Mouse (Mus musculus) CH12.LX (cell line): ENCODE data around the gene Mipep. TPM values are rescaled to one million over a fixed set of nuclear protein-coding genes. Genes with fewer than 3 reads are reported as not detected.

Experiments used
- DNase-seq: peaks from one replicate; pipeline ENCODE4 v3.0.0-alpha.2; 2013; ENCODE audit errors: extremely low read depth
- H3K27ac ChIP-seq: 2 replicates; pipeline ENCODE4 v1.5.1; 2012; ENCODE audit warnings: low read depth, mild to moderate bottlenecking, control low read depth, moderate library complexity; ENCODE audit not compliant: insufficient read depth
- H3K27me3 ChIP-seq: replicated peaks from 2 replicates; pipeline ENCODE3; 2012; ENCODE audit warnings: inconsistent platforms
- H3K36me3 ChIP-seq, 2 experiments: replicated peaks in 1 of 2; 2 replicates each; pipeline versions ENCODE3 to v1.6.1; 2012; ENCODE audit warnings: inconsistent platforms in 1 of 2, low read length in 1 of 2, mild to moderate bottlenecking in 1 of 2, mixed read lengths in 1 of 2, moderate library complexity in 1 of 2; ENCODE audit not compliant: control insufficient read depth in 1 of 2, insufficient read depth in 1 of 2
- H3K4me1 ChIP-seq, 2 experiments: 2 replicates each; pipeline ENCODE4 v1.6.1; 2012; ENCODE audit warnings: inconsistent platforms in 1 of 2, moderate library complexity in 1 of 2; ENCODE audit not compliant: insufficient read depth in 2 of 2, control insufficient read depth in 1 of 2
- H3K4me2 ChIP-seq: 2 replicates; pipeline ENCODE4 v1.6.1; 2012; ENCODE audit warnings: low read depth, mild to moderate bottlenecking, control low read depth; ENCODE audit not compliant: poor library complexity, insufficient read depth, severe bottlenecking
- H3K4me3 ChIP-seq, 3 experiments: fragments of 150-350 bp in 1 of 3; sonication (generic) in 1 of 3; replicated peaks in 1 of 3; 2 replicates each; pipeline versions ENCODE3 to v1.5.1; 2011 to 2012; ENCODE audit warnings: low read depth in 2 of 3, low read length in 2 of 3, mild to moderate bottlenecking in 2 of 3, moderate library complexity in 2 of 3, control low read depth in 1 of 3, improper control_type of control experiment in 1 of 3, inconsistent platforms in 1 of 3, mixed read lengths in 1 of 3; ENCODE audit not compliant: poor library complexity in 1 of 3
- H3K79me2 ChIP-seq: replicated peaks from 2 replicates; pipeline ENCODE4 v1.6.1; 2012; ENCODE audit warnings: mild to moderate bottlenecking, moderate library complexity; ENCODE audit not compliant: control insufficient read depth, poor library complexity, insufficient read depth, severe bottlenecking; ENCODE audit errors: extremely low read depth
- H3K9ac ChIP-seq: 2 replicates; pipeline ENCODE4 v1.6.1; 2012; ENCODE audit warnings: low read depth, mild to moderate bottlenecking, control low read depth, moderate library complexity; ENCODE audit not compliant: insufficient read depth
- H3K9me3 ChIP-seq: replicated peaks from 2 replicates; pipeline ENCODE3; 2012; ENCODE audit warnings: low read length, inconsistent platforms, mixed read lengths
- CHD2 ChIP-seq: IDR thresholded peaks from 2 replicates; pipeline ENCODE4 v1.6.1; 2011; ENCODE audit warnings: low read length, improper control_type of control experiment
- E2F4 ChIP-seq: IDR thresholded peaks from 2 replicates; pipeline ENCODE4 v1.6.1; 2011; ENCODE audit warnings: low read depth, low read length, improper control_type of control experiment; ENCODE audit not compliant: insufficient replicate concordance
- ELF1 ChIP-seq: IDR thresholded peaks from 2 replicates; pipeline ENCODE4 v1.6.1; 2014; ENCODE audit warnings: low read depth, mild to moderate bottlenecking, inconsistent platforms, low read length, improper control_type of control experiment
- HCFC1 ChIP-seq: IDR thresholded peaks from 2 replicates; pipeline ENCODE4 v1.6.1; 2012; ENCODE audit warnings: low read depth, mild to moderate bottlenecking, inconsistent platforms, low read length, improper control_type of control experiment
- IRF4 ChIP-seq: IDR thresholded peaks from 2 replicates; pipeline ENCODE4 v1.6.1; 2014; ENCODE audit warnings: low read depth, mild to moderate bottlenecking, inconsistent platforms, low read length, improper control_type of control experiment
- JUND ChIP-seq: conservative IDR thresholded peaks from 2 replicates; pipeline ENCODE4 v1.6.1; 2011; ENCODE audit warnings: low read depth, low read length, improper control_type of control experiment
- KAT2A ChIP-seq: IDR thresholded peaks from 2 replicates; pipeline ENCODE4 v1.6.1; 2012; ENCODE audit warnings: low read length, improper control_type of control experiment, inconsistent platforms; ENCODE audit not compliant: insufficient replicate concordance
- MAX ChIP-seq: IDR thresholded peaks from 2 replicates; pipeline ENCODE4 v1.6.1; 2011; ENCODE audit warnings: low read length, improper control_type of control experiment
- MAZ ChIP-seq: IDR thresholded peaks from 2 replicates; pipeline ENCODE4 v1.6.1; 2012; ENCODE audit warnings: low read depth, mild to moderate bottlenecking, inconsistent platforms, low read length, improper control_type of control experiment, moderate library complexity
- MYC ChIP-seq: IDR thresholded peaks from 2 replicates; pipeline ENCODE4 v1.6.1; 2011; ENCODE audit warnings: low read depth, mild to moderate bottlenecking, improper control_type of control experiment, low read length
- NRF1 ChIP-seq: IDR thresholded peaks from 2 replicates; pipeline ENCODE4 v1.6.1; 2014; ENCODE audit warnings: low read depth, mild to moderate bottlenecking, inconsistent platforms, low read length, improper control_type of control experiment, moderate library complexity
- POLR2A ChIP-seq: IDR thresholded peaks from 2 replicates; pipeline ENCODE4 v1.6.1; 2011; ENCODE audit warnings: low read depth, mild to moderate bottlenecking, improper control_type of control experiment, low read length
- POLR2AphosphoS2 ChIP-seq: IDR thresholded peaks from 2 replicates; pipeline ENCODE4 v1.6.1; 2011; ENCODE audit warnings: low read depth, low read length, improper control_type of control experiment
- RAD21 ChIP-seq: IDR thresholded peaks from 2 replicates; pipeline ENCODE4 v1.6.1; 2011; ENCODE audit warnings: low read depth, mild to moderate bottlenecking, low read length, improper control_type of control experiment, moderate library complexity
- SMC3 ChIP-seq: IDR thresholded peaks from 2 replicates; pipeline ENCODE4 v1.6.1; 2011; ENCODE audit warnings: low read depth, low read length, improper control_type of control experiment
- TBP ChIP-seq: conservative IDR thresholded peaks from 2 replicates; pipeline ENCODE4 v1.6.1; 2011; ENCODE audit warnings: low read depth, low read length, improper control_type of control experiment
- TCF12 ChIP-seq: IDR thresholded peaks from 2 replicates; pipeline ENCODE4 v1.6.1; 2014; ENCODE audit warnings: low read depth, mild to moderate bottlenecking, inconsistent platforms, low read length, improper control_type of control experiment
- ZC3H11A ChIP-seq: IDR thresholded peaks from 2 replicates; pipeline ENCODE4 v1.6.1; 2012; ENCODE audit warnings: low read depth, mild to moderate bottlenecking, inconsistent platforms, low read length, improper control_type of control experiment
- ZMIZ1 ChIP-seq: IDR thresholded peaks from 2 replicates; pipeline ENCODE4 v1.6.1; 2012; ENCODE audit warnings: low read depth, mild to moderate bottlenecking, inconsistent platforms, low read length, improper control_type of control experiment
- dilution Hi-C: fragments of 300-500 bp; cut with MboI; formaldehyde crosslinking; loops from 2 replicates; pipeline ENCODE4 v1.14.3; 2020; ENCODE audit warnings: low sequenced_read_pairs; ENCODE audit not compliant: extremely low pct_unique_long_range_greater_than_20kb, extremely low pct_ligation_motif_present
- in situ Hi-C: fragments of 300-500 bp; cut with MboI; formaldehyde crosslinking; loops from 3 replicates; pipeline ENCODE4 v1.14.3; 2019; ENCODE audit warnings: low sequenced_read_pairs, low pct_ligation_motif_present, low pct_unique_long_range_greater_than_20kb, mixed read lengths
- polyA plus RNA-seq: library from polyadenylated mRNA; unstranded; fragments of >175 nt; gene quantifications from 2 replicates; pipeline ENCODE4 v1.2.1, GENCODE M21; 2012; ENCODE audit warnings: low read depth; ENCODE audit not compliant: insufficient read length
- total RNA-seq, 2 experiments: library from RNA; depleted of rRNA; stranded (reverse); fragments of 300-350 nt in 1 of 2; fragments of >200 nt in 1 of 2; gene quantifications; 2 replicates each; pipeline ENCODE4 v1.2.3; 2012 to 2014

Mipep gene
- total and polyA plus RNA-seq, 3 experiments = 33.1 to 37.2 (median 36.6) TPM

GRCm38 (mm10) chr14:60752892-60753800 lies 31.2 kb upstream of the Mipep start:
- Histone ChIP-seq H3K27ac (no peak overlapping the region), H3K36me3 (peaks cover 82 to 88% of the 10 kb centered on the region in 2 experiments)

GRCm38 (mm10) chr14:60753801-60754126 lies 30.6 kb upstream of the Mipep start:
- DNase-seq = no peak
- Histone ChIP-seq H3K27ac (no peak overlapping the region), H3K36me3 (peaks cover 85 to 91% of the 10 kb centered on the region in 2 experiments), H3K4me2 (no peak overlapping the region), H3K9ac (no peak overlapping the region), H3K9me3 (no peaks in the 10 kb centered on the region), H3K79me2 (no peaks in the 10 kb centered on the region), H3K27me3 (no peaks in the 10 kb centered on the region), H3K4me1 (no peaks in the 10 kb centered on the region), H3K4me3 (no peak overlapping the region)
- no peak for TF ChIP-seq IRF4
- no peak for TF ChIP-seq ELF1
- no peak for TF ChIP-seq E2F4
- TF ChIP-seq JUND = no peak
- TF ChIP-seq CHD2 = no peak
- no peak for TF ChIP-seq TCF12
- TF ChIP-seq SMC3 = no peak
- TF ChIP-seq TBP = no peak
- TF ChIP-seq MAZ = no peak
- no peak for TF ChIP-seq RAD21
- TF ChIP-seq POLR2AphosphoS2 = no peak
- no peak for TF ChIP-seq HCFC1
- no peak for TF ChIP-seq KAT2A
- TF ChIP-seq POLR2A = no peak
- TF ChIP-seq NRF1 = no peak
- no peak for TF ChIP-seq ZMIZ1
- TF ChIP-seq ZC3H11A = no peak
- TF ChIP-seq MAX = no peak
- in situ Hi-C loops = no loop called here
- dilution Hi-C loops = no loop called here

More at GRCm38 (mm10) chr14:60752892-60753800, 31.2 kb upstream of the Mipep start:
- no peak for DNase-seq
- Histone ChIP-seq H3K4me3 (no peak overlapping the region), H3K4me2 (no peak overlapping the region), H3K4me1 (no peaks in the 10 kb centered on the region), H3K9me3 (no peaks in the 10 kb centered on the region), H3K9ac (no peak overlapping the region), H3K79me2 (no peaks in the 10 kb centered on the region), H3K27me3 (no peaks in the 10 kb centered on the region)
- TF ChIP-seq MYC (no peak), E2F4 (no peak), POLR2AphosphoS2 (no peak), MAZ (no peak), IRF4 (no peak), CHD2 (no peak), ELF1 (no peak)
- dilution Hi-C loops (no loop called here), in situ Hi-C loops (no loop called here)
